Mouse (Mus musculus) embryonic facial prominence, embryonic 12.5 days (tissue): ENCODE data around the gene Ifngr1. TPM values are rescaled to one million over a fixed set of nuclear protein-coding genes. Genes with fewer than 3 reads are reported as not detected.
"Not testable (repeated sequence)": the region's sequence is repeated elsewhere in the genome, so short reads cannot be mapped to it uniquely, and the experiment has no call there.

Experiments
- ATAC-seq: fragments of 200-750 bp; cut with Nextera tagmentation; 2 replicates; pipeline ENCODE4 v1.8.0; 2017; ENCODE audit not compliant: insufficient number of reproducible peaks, insufficient read depth, low FRiP score, low TSS enrichment
- H3K27ac ChIP-seq: fragments of 300-500 bp; sonication (generic); 2 replicates; pipeline ENCODE4 v1.5.1; 2016; ENCODE audit warnings: mild to moderate bottlenecking
- H3K27me3 ChIP-seq: fragments of 300-500 bp; sonication (generic); 2 replicates; pipeline ENCODE4 v1.6.1; 2016; ENCODE audit warnings: mild to moderate bottlenecking, moderate library complexity
- H3K36me3 ChIP-seq: fragments of 300-500 bp; sonication (generic); 2 replicates; pipeline ENCODE4 v1.6.1; 2016; ENCODE audit warnings: mild to moderate bottlenecking
- H3K4me1 ChIP-seq: fragments of 300-500 bp; sonication (generic); 2 replicates; pipeline ENCODE4 v1.6.1; 2016
- H3K4me2 ChIP-seq: fragments of 300-500 bp; sonication (generic); replicated peaks from 2 replicates; pipeline ENCODE4 v1.6.1; 2016; ENCODE audit warnings: mild to moderate bottlenecking, moderate library complexity
- H3K4me3 ChIP-seq: fragments of 300-500 bp; sonication (generic); 2 replicates; pipeline ENCODE4 v1.5.1; 2016; ENCODE audit warnings: mild to moderate bottlenecking
- H3K9ac ChIP-seq: fragments of 300-500 bp; sonication (generic); 2 replicates; pipeline ENCODE4 v1.6.1; 2016; ENCODE audit warnings: mild to moderate bottlenecking, moderate library complexity
- H3K9me3 ChIP-seq: fragments of 300-500 bp; sonication (generic); 2 replicates; pipeline ENCODE4 v1.6.1; 2016; ENCODE audit warnings: mild to moderate bottlenecking, moderate library complexity
- WGBS: fragments of 180-500 bp; shearing (Covaris S2); methylation state at CpG from one replicate; pipeline ENCODE4 v1.1.7; 2016; 5-methylcytosine and 5-hydroxymethylcytosine counted together
- polyA plus RNA-seq: library from polyadenylated mRNA; unstranded; fragments of >200 nt; fragmentation: Nextera tagmentation; extraction: Ambion mirVana; gene quantifications from 2 replicates; pipeline ENCODE4 v1.2.1, GENCODE M21; 2016

Ifngr1 gene
- polyA plus RNA-seq, 1 experiment from 2014 or later, result 33.5 TPM

DNA sequence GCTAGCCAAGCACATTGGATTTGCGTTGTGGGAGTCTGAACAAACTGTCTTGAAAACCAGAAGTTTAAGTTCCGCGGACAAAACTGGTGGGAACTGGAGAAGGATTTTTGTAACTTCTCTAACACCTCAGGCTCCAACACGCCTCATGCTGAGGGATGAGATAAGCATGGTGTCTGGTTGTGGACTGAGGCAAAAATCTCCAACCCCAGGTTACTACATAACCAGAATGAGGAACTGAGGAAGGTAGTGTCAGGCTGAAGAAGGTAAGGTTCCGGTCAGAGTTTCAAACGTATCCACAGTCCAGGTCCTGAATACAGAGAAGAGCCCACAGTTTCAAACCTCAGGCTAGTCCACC lies 486 bp upstream of the Ifngr1 start:
- Histone ChIP-seq H3K4me1 (peaks cover 17% of the 10 kb centered on the region; the same call in 1 of the 2 replicates), H3K4me2 (peak overlapping the region; percentile 64), H3K9me3 (no peaks in the 10 kb centered on the region), H3K9ac (no peak overlapping the region), H3K27ac (no peak overlapping the region), H3K36me3 (no peaks in the 10 kb centered on the region), H3K4me3 (peak overlapping the region; percentile 73), H3K27me3 (no peaks in the 10 kb centered on the region)
- ATAC-seq, result no peak; the same call in 1 of the 2 replicates
- 29% methylated on average over 6 of the region's 6 CpGs for WGBS

DNA sequence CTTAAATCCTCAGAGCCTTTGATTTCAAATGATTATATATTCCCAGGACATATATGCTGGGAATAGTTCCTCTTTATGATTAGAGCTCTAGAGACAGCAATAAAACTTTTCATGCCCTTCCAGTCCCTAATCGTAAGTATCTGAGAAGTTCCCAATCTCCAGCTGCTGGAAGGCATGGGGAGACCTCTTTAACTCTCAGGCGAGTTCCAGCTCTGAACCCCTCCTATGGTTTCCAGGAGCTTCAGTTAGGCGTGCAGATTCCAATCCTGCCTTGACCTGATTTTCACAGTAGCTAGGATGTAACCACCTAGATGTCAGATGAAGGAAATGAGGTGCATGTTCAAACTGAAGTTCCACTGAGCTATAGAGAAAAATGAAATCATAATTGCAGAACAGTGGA lies 807 bp downstream of the Ifngr1 start:
- peak overlapping the region; percentile 78 for H3K9ac ChIP-seq
- H3K4me2 ChIP-seq, result peak overlapping the region; percentile 64
- peak overlapping the region; percentile 73 for H3K4me3 ChIP-seq
- WGBS, result 7% methylated on average over 3 of the region's 3 CpGs
- H3K27me3 ChIP-seq, result no peaks in the 10 kb centered on the region
- no peak for ATAC-seq
- H3K4me1 ChIP-seq, result peaks cover 17% of the 10 kb centered on the region; the same call in 1 of the 2 replicates
- H3K36me3 ChIP-seq, result no peaks in the 10 kb centered on the region; the same call in 1 of the 2 replicates
- H3K9me3 ChIP-seq, result no peaks in the 10 kb centered on the region
- H3K27ac ChIP-seq, result no peak overlapping the region

DNA sequence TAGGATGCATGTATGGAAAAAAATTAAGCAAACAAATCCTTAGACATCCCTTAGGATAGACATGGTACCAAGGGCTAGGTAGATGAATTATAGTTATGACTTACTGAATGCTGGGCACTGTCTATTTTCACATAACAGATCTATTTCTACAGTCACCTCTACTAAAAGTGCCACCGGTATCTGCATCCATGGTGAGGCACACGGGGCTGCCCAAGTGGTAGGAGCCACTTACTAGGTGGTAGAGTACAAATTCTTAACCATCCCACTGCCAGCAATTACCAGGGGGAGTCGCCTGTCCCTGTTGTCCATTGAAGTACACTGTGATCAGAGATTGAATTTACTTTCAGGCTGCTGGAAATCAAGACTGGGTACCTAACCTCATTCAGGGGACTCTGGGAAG lies 1.5 kb downstream of the Ifngr1 start:
- H3K9me3 ChIP-seq, result no peaks in the 10 kb centered on the region
- 0 out of 2 replicates have a peak overlapping the region, but pooled peaks have one; percentile 7 for H3K4me2 ChIP-seq
- H3K9ac ChIP-seq, result no peak overlapping the region
- no peak overlapping the region for H3K4me3 ChIP-seq
- no peak overlapping the region for H3K27ac ChIP-seq
- H3K36me3 ChIP-seq, result no peaks in the 10 kb centered on the region; the same call in 1 of the 2 replicates
- WGBS, result 75% methylated on average over 3 of the region's 3 CpGs
- no peak for ATAC-seq
- H3K27me3 ChIP-seq, result no peaks in the 10 kb centered on the region
- H3K4me1 ChIP-seq, result peaks cover 17% of the 10 kb centered on the region; the same call in 1 of the 2 replicates

DNA sequence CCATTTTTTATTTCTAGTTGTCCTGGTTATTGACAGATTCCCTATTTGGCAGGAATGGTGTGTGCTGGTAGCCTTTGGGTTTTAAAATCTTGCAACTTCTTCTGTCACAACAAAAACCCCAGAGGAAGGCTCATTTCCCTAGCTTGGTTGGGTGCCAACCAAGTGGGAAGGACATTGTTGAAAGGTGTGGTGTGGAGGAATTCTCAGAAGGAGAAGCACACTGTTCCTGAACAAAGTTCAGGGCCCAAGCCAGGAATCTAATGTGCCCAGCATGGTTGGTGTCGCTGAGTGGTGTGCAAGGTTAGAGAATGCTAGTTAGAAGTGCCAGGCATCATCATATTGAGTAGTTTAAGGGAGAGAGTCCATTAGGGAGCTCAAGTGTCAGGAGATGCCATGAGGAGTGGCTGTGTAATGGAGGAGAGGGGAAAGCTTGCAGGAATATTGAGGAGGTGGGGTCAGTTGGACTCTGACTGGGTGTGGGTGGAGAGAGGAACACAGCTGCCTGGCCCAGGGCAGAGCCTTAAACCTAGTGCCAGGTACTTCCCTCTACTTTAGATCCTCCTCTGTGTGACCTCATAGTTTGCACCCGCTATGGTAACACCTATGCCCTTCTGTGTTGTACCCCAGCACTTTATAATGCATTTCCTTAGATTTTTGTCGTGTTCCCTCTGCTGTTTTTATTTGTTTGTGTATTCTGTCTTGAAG lies 2.6 kb downstream of the Ifngr1 start:
- Histone ChIP-seq H3K4me2 (no peak overlapping the region), H3K4me3 (no peak overlapping the region), H3K9me3 (no peaks in the 10 kb centered on the region), H3K36me3 (peaks cover 7% of the 10 kb centered on the region), H3K9ac (no peak overlapping the region), H3K27me3 (no peaks in the 10 kb centered on the region), H3K27ac (no peak overlapping the region), H3K4me1 (peaks cover 17% of the 10 kb centered on the region; the same call in 1 of the 2 replicates)
- no peak for ATAC-seq
- 81% methylated on average over 3 of the region's 3 CpGs for WGBS

DNA sequence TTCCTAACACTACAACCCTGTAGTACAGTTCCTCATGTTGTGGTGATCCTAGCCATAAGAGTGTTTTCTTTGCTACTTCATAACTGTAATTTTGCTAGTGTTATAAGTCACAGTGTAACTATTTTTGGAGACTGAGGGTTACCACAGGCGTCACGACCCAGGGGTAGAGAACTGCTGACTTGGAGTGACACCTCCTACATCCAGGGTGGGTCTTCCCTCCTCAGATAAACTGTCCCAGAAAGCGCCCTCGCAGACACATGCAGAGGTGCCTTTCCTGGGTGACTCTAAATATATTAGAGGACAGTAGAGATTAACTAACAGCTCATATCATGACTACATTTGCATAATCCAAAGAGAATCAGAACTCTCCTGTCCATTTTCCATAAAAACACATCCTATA lies 5.1 kb downstream of the Ifngr1 start:
- Histone ChIP-seq H3K36me3 (peaks cover 20% of the 10 kb centered on the region), H3K27me3 (no peaks in the 10 kb centered on the region), H3K9me3 (0 out of 2 replicates have a peak, but pooled peaks cover 6% of the 10 kb centered on the region), H3K27ac (no peak overlapping the region), H3K4me2 (no peak overlapping the region), H3K4me1 (peaks cover 17% of the 10 kb centered on the region; the same call in 1 of the 2 replicates), H3K4me3 (no peak overlapping the region), H3K9ac (no peak overlapping the region)
- 91% methylated on average over 4 of the region's 4 CpGs for WGBS
- no peak for ATAC-seq

DNA sequence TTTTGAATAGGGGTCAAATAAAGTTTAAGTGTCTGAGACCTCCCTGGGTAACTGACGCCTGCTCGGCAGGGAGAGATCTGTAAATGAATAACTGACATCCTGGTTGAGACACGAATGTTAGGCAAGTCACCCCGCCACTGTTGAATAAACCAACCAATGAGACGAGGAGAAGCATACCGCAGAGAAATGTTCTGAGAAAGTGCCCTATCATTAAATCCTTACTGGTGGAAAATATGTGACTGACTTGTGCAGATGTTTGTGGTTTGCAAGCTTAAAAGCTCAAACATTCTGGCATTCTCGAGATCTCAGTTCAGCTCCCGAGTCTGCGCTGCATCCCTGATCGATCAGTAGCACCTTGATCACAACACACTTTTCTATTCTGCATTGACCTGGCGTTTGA lies 6.3 kb downstream of the Ifngr1 start:
- 75% methylated on average over 11 of the region's 11 CpGs for WGBS

DNA sequence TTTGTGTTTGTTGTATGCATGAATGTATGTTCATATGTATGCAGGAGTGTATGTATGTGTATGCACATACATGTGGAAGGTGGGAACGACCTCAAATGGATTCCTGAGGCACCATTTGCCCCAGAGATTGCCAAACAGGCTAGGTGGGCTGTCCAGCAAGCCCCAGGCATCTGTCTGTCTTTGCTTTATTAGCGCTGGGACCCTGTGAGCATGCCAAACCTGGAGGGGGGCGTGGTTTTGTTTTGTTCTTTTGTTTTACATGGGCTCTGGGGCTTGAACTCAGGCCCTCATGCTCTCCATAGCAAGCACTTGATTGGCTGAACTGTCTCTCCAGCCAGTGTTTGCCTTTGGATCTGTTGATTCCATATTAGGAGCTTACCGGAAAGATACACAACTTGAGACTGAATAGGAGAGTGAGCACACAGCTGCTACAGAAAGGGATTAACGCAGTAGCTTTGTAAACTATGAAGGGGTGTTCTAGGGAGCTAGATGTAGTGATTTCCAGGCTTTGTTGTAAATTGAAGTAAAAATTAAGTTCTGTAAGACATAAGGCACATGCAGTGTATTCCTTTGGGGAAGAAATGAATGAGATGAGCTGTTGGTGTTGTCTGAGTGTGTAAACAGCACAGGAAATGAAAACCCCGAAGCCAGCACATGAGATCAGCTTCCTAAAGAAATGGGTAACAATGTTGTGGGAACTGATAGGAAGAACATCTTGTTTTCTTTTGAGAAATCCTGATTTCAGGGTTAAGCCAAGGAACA lies 7.8 kb downstream of the Ifngr1 start:
- Histone ChIP-seq H3K9ac (no peak overlapping the region), H3K4me2 (no peak overlapping the region), H3K27ac (no peak overlapping the region), H3K27me3 (no peaks in the 10 kb centered on the region), H3K4me1 (0 out of 2 replicates have a peak, but pooled peaks cover under 1% of the 10 kb centered on the region), H3K4me3 (no peak overlapping the region), H3K9me3 (0 out of 2 replicates have a peak, but pooled peaks cover 6% of the 10 kb centered on the region), H3K36me3 (peaks cover 41% of the 10 kb centered on the region)
- WGBS, result 83% methylated on average over 6 of the region's 6 CpGs
- no peak for ATAC-seq

More for the DNA sequence above, 6.3 kb downstream of the Ifngr1 start:
- H3K27ac ChIP-seq, result no peak overlapping the region
- peaks cover 31% of the 10 kb centered on the region for H3K36me3 ChIP-seq
- no peaks in the 10 kb centered on the region for H3K27me3 ChIP-seq
- H3K4me1 ChIP-seq, result peaks cover 11% of the 10 kb centered on the region; the same call in 1 of the 2 replicates
- H3K4me2 ChIP-seq, result no peak overlapping the region
- H3K9ac ChIP-seq, result no peak overlapping the region
- H3K9me3 ChIP-seq, result 0 out of 2 replicates have a peak, but pooled peaks cover 6% of the 10 kb centered on the region
- no peak overlapping the region for H3K4me3 ChIP-seq
- no peak for ATAC-seq

DNA sequence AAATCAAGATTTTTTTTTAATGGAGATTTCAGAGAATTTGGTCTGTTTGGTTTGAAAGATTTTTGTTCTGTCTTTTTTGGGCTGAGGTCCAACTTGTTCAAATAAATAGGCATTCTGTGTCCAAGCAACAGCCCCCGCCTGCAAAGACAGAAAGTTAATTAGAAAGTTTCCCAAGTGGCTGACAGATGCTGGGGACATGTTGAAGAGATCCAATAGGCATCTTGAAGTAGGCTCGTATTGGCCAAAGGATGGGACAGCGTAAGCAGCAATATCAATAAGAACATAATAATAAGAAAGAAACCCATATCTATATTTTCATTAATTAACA lies 8.3 kb downstream of the Ifngr1 start:
- H3K27me3 ChIP-seq, result no peaks in the 10 kb centered on the region
- H3K9me3 ChIP-seq, result 0 out of 2 replicates have a peak, but pooled peaks cover 6% of the 10 kb centered on the region
- no peak for ATAC-seq
- peaks cover 46% of the 10 kb centered on the region for H3K36me3 ChIP-seq
- no peak overlapping the region for H3K4me3 ChIP-seq
- WGBS, result 80% methylated on average over 3 of the region's 3 CpGs
- H3K9ac ChIP-seq, result no peak overlapping the region
- H3K27ac ChIP-seq, result no peak overlapping the region
- no peaks in the 10 kb centered on the region for H3K4me1 ChIP-seq
- no peak overlapping the region for H3K4me2 ChIP-seq

DNA sequence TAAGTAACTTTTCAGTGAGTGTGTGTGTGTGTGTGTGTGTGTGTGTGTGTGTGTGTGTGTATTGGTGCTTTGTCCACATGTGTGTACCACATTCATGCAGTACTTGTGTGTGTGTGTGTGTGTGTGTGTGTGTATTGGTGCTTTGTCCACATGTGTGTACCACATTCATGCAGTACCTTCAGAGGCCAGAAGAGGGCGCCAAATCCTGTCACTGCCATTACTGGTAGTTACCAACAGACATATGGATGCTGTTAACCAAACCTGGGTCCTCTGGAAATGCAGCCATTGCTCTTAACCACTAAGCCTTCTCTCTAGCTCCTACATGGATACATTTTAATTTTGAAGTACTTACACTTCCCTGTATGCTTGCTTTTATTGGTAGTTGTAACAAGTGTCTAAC lies 9.8 kb downstream of the Ifngr1 start:
- H3K27me3 ChIP-seq, H3K4me2 ChIP-seq, H3K9ac ChIP-seq, H3K4me1 ChIP-seq, H3K4me3 ChIP-seq, H3K9me3 ChIP-seq, ATAC-seq, H3K27ac ChIP-seq: not testable (repeated sequence)
- peaks cover 55% of the 10 kb centered on the region for H3K36me3 ChIP-seq
- WGBS, result 14% methylated on average over 1 of the region's 1 CpGs

DNA sequence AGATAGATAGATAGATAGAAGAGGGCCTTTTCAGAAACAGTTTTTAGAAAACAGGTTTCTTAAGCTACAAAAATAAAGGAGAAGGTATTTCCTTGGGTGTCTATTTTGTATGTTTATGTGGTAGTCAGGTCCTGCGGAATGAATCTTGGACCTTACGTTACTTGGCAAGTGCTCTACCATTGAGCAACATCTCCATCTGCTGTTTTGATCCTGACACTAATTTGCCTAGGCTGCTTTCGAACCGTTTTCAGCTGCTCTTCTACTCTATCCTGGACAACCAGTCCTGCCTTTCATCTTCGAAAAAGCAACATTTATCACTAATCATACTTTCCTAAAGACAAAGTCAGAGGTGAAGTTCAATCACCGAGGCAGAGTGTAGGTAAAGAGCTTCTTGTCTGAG lies 11.5 kb downstream of the Ifngr1 start:
- no peak overlapping the region for H3K9ac ChIP-seq
- 89% methylated on average over 6 of the region's 6 CpGs for WGBS

DNA sequence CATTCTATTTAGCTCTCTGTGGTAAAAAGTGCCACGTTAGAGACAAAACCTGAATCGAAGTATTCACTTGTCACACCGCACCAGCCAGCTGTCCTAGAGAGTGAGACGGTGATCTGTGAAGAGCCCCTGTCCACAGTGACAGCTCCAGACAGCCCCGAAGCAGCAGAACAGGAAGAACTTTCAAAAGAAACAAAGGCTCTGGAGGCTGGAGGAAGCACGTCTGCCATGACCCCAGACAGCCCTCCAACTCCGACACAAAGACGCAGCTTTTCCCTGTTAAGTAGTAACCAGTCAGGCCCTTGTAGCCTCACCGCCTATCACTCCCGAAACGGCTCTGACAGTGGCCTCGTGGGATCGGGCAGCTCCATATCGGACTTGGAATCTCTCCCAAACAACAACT lies 17.4 kb downstream of the Ifngr1 start:
- no peak for ATAC-seq
- no peak overlapping the region for H3K27ac ChIP-seq
- H3K27me3 ChIP-seq, result no peaks in the 10 kb centered on the region
- peaks cover 39% of the 10 kb centered on the region for H3K36me3 ChIP-seq
- no peak overlapping the region for H3K4me2 ChIP-seq
- no peak overlapping the region for H3K4me3 ChIP-seq
- H3K9me3 ChIP-seq, result no peaks in the 10 kb centered on the region
- WGBS, result 31% methylated on average over 14 of the region's 14 CpGs
- no peak overlapping the region for H3K9ac ChIP-seq
- peaks cover 9% of the 10 kb centered on the region; the same call in 1 of the 2 replicates for H3K4me1 ChIP-seq

More for the DNA sequence above, 11.5 kb downstream of the Ifngr1 start:
- Histone ChIP-seq H3K4me2 (no peak overlapping the region), H3K4me3 (no peak overlapping the region), H3K36me3 (peaks cover 67% of the 10 kb centered on the region), H3K9me3 (0 out of 2 replicates have a peak, but pooled peaks cover 6% of the 10 kb centered on the region), H3K27ac (no peak overlapping the region), H3K4me1 (no peaks in the 10 kb centered on the region), H3K27me3 (no peaks in the 10 kb centered on the region)
- no peak for ATAC-seq

DNA sequence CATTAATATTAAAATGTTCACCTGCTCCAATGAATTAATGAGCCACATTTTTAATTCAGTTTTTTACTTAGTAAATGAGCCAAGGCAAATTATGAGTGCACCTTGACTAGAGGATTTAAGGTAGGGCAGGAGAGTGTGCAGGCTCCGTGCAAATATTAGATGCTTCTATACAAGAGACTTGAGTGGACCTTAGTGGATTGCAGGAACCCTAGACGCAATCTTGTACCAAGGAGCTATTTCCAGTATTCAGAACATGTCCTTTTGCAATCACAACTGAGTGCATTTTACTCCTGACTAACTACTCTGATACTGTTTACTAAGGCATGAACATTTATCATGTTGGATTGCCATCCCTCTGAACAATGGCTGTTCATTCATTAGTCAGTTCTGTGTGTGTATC lies 19.9 kb downstream of the Ifngr1 start:
- no peak overlapping the region for H3K27ac ChIP-seq
- no peaks in the 10 kb centered on the region for H3K9me3 ChIP-seq
- no peak overlapping the region for H3K9ac ChIP-seq
- H3K4me1 ChIP-seq, result peaks cover 9% of the 10 kb centered on the region; the same call in 1 of the 2 replicates
- H3K4me2 ChIP-seq, result no peak overlapping the region
- 45% methylated on average over 2 of the region's 2 CpGs for WGBS
- no peak for ATAC-seq
- no peak overlapping the region for H3K4me3 ChIP-seq
- H3K27me3 ChIP-seq, result no peaks in the 10 kb centered on the region
- peaks cover 21% of the 10 kb centered on the region; the same call in 1 of the 2 replicates for H3K36me3 ChIP-seq
